Mouse (Mus musculus): ENCODE data around the gene Ptprq. TPM values are rescaled to one million over a fixed set of nuclear protein-coding genes. Genes with fewer than 3 reads are reported as not detected.

Ptprq gene
- total RNA-seq, 1 experiment: 0.04 TPM

DNA sequence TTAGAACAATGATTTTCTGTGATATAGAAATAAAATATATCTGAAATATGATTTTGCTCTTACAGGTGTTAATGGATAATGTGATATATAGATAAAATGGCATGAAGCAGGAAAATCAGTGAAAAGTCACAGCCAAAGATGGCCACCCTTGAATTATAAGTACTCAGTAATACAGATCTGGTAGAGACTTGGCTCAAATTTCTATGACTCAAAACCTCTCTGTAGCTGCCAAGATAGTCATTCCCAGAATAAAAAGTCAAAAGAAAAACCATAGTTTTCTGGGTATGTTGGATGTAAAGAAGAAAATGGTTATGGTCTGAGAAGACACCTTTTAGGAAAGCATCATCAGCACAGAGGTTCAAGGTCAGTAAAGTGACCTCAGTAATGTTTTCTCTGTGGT is 159.0 kb downstream of the Ptprq start:
- DNase-seq (ENCODE audit: low read depth, low spot score): no peak
- TF ChIP-seq ZC3H11A (IDR thresholded peaks at IDR 0.05; ENCODE audit: borderline replicate concordance, low read depth, low read length): no peak
- no peak for TF ChIP-seq MAFK (IDR thresholded peaks at IDR 0.05; ENCODE audit: insufficient read depth, low read depth, low read length)
- no peak for TF ChIP-seq HCFC1 (IDR thresholded peaks at IDR 0.05; ENCODE audit: borderline replicate concordance, insufficient read depth, low read length)
- TF ChIP-seq CHD2 (IDR thresholded peaks at IDR 0.05; ENCODE audit: low read depth, low read length): no peak
- no peak for TF ChIP-seq ZNF384 (IDR thresholded peaks at IDR 0.05; ENCODE audit: low read depth, low read length)

GRCm38 (mm10) chr10:107543026-107543425 is 176.8 kb downstream of the Ptprq start:
- TF ChIP-seq HCFC1 (IDR thresholded peaks at IDR 0.05; ENCODE audit: borderline replicate concordance, insufficient read depth, low read length): no peak
- no peak for TF ChIP-seq ZC3H11A (IDR thresholded peaks at IDR 0.05; ENCODE audit: borderline replicate concordance, low read depth, low read length)
- TF ChIP-seq CHD2 (IDR thresholded peaks at IDR 0.05; ENCODE audit: low read depth, low read length): no peak
- TF ChIP-seq ZNF384 (IDR thresholded peaks at IDR 0.05; ENCODE audit: low read depth, low read length): no peak
- TF ChIP-seq MAFK (IDR thresholded peaks at IDR 0.05; ENCODE audit: insufficient read depth, low read depth, low read length): no peak
- Histone ChIP-seq H3K9ac (ENCODE audit: insufficient read depth, low read depth, low read length, poor library complexity, severe bottlenecking) (no peak overlapping the region), H3K4me1 (ENCODE audit: control insufficient read depth in 2 of 2, insufficient read depth in 2 of 2, low read length in 2 of 2, poor library complexity in 1 of 2) (no peaks in the 10 kb centered on the region), H3K9me3 (ENCODE audit: control insufficient read depth, insufficient read depth, low read depth, low read length) (no peaks in the 10 kb centered on the region), H3K36me3 (ENCODE audit: control insufficient read depth, insufficient read depth, low read length, poor library complexity, severe bottlenecking) (no peaks in the 10 kb centered on the region), H3K4me3 (ENCODE audit: insufficient read depth in 1 of 2, low read depth in 1 of 2, low read length in 2 of 2, poor library complexity in 1 of 2, severe bottlenecking in 1 of 2) (no peak overlapping the region), H3K27ac (ENCODE audit: insufficient read depth, low read depth, low read length, poor library complexity, severe bottlenecking) (no peak overlapping the region)
- in situ Hi-C loops (cut with MboI; ENCODE audit: low sequenced_read_pairs in 2 of 2, unreplicated experiment in 2 of 2): no loop called here
- DNase-seq (ENCODE audit: low read depth, low spot score): no peak

More for the DNA sequence above, 159.0 kb downstream of the Ptprq start:
- Histone ChIP-seq H3K4me1 (ENCODE audit: control insufficient read depth in 2 of 2, insufficient read depth in 2 of 2, low read length in 2 of 2, poor library complexity in 1 of 2) (peaks cover 0 to 2% of the 10 kb centered on the region in 2 experiments; a peak in 1 of 4 replicates), H3K27ac (ENCODE audit: insufficient read depth, low read depth, low read length, poor library complexity, severe bottlenecking) (no peak overlapping the region), H3K4me3 (ENCODE audit: insufficient read depth in 1 of 2, low read depth in 1 of 2, low read length in 2 of 2, poor library complexity in 1 of 2, severe bottlenecking in 1 of 2) (no peak overlapping the region), H3K36me3 (ENCODE audit: control insufficient read depth, insufficient read depth, low read length, poor library complexity, severe bottlenecking) (no peaks in the 10 kb centered on the region), H3K9me3 (ENCODE audit: control insufficient read depth, insufficient read depth, low read depth, low read length) (no peaks in the 10 kb centered on the region), H3K9ac (ENCODE audit: insufficient read depth, low read depth, low read length, poor library complexity, severe bottlenecking) (no peak overlapping the region)
- in situ Hi-C loops (cut with MboI; ENCODE audit: low sequenced_read_pairs in 2 of 2, unreplicated experiment in 2 of 2): no loop called here

GRCm38 (mm10) chr10:107528758-107529157 is 191.1 kb downstream of the Ptprq start:
- Histone ChIP-seq H3K9ac (ENCODE audit: insufficient read depth, low read depth, low read length, poor library complexity, severe bottlenecking) (no peak overlapping the region), H3K27ac (ENCODE audit: insufficient read depth, low read depth, low read length, poor library complexity, severe bottlenecking) (no peak overlapping the region), H3K9me3 (ENCODE audit: control insufficient read depth, insufficient read depth, low read depth, low read length) (no peaks in the 10 kb centered on the region), H3K36me3 (ENCODE audit: control insufficient read depth, insufficient read depth, low read length, poor library complexity, severe bottlenecking) (no peaks in the 10 kb centered on the region), H3K4me1 (ENCODE audit: control insufficient read depth in 2 of 2, insufficient read depth in 2 of 2, low read length in 2 of 2, poor library complexity in 1 of 2) (peaks cover 0 to 4% of the 10 kb centered on the region in 2 experiments; a peak in 2 of 4 replicates), H3K4me3 (ENCODE audit: insufficient read depth in 1 of 2, low read depth in 1 of 2, low read length in 2 of 2, poor library complexity in 1 of 2, severe bottlenecking in 1 of 2) (peak overlapping the region in 1 of 2 experiments; percentile 9; a peak in 2 of 4 replicates)
- DNase-seq (ENCODE audit: low read depth, low spot score): peak; percentile 31
- in situ Hi-C loops (cut with MboI; ENCODE audit: low sequenced_read_pairs in 2 of 2, unreplicated experiment in 2 of 2): no loop called here
- no peak for TF ChIP-seq ZNF384 (IDR thresholded peaks at IDR 0.05; ENCODE audit: low read depth, low read length)
- no peak for TF ChIP-seq HCFC1 (IDR thresholded peaks at IDR 0.05; ENCODE audit: borderline replicate concordance, insufficient read depth, low read length)
- no peak for TF ChIP-seq CHD2 (IDR thresholded peaks at IDR 0.05; ENCODE audit: low read depth, low read length)
- no peak for TF ChIP-seq ZC3H11A (IDR thresholded peaks at IDR 0.05; ENCODE audit: borderline replicate concordance, low read depth, low read length)

DNA sequence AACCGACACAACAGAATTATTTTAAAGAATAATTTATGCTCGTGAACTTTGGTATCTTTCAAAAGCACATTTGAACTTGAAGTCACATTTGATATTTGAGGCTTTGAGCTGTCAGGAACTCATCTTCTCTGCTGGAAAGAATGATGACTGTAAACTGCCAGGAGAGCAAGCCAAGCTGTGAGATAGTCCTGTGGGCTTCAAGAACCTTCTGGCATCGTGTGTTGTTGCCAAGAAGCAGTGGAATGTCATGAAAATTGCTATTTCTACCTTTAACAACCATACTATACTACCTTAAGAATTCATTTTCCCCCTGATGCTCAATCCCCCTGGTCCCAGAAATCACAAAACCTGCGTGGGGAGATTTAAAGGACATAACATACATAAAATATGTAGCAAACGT is 200.6 kb downstream of the Ptprq start:
- Histone ChIP-seq H3K9me3 (ENCODE audit: control insufficient read depth, insufficient read depth, low read depth, low read length) (no peaks in the 10 kb centered on the region), H3K4me1 (ENCODE audit: control insufficient read depth in 2 of 2, insufficient read depth in 2 of 2, low read length in 2 of 2, poor library complexity in 1 of 2) (no peaks in the 10 kb centered on the region), H3K36me3 (ENCODE audit: control insufficient read depth, insufficient read depth, low read length, poor library complexity, severe bottlenecking) (no peaks in the 10 kb centered on the region), H3K9ac (ENCODE audit: insufficient read depth, low read depth, low read length, poor library complexity, severe bottlenecking) (no peak overlapping the region), H3K4me3 (ENCODE audit: insufficient read depth in 1 of 2, low read depth in 1 of 2, low read length in 2 of 2, poor library complexity in 1 of 2, severe bottlenecking in 1 of 2) (no peak overlapping the region), H3K27ac (ENCODE audit: insufficient read depth, low read depth, low read length, poor library complexity, severe bottlenecking) (no peak overlapping the region)
- DNase-seq (ENCODE audit: low read depth, low spot score): no peak
- TF ChIP-seq ZC3H11A (IDR thresholded peaks at IDR 0.05; ENCODE audit: borderline replicate concordance, low read depth, low read length): no peak
- no peak for TF ChIP-seq ZNF384 (IDR thresholded peaks at IDR 0.05; ENCODE audit: low read depth, low read length)
- TF ChIP-seq HCFC1 (IDR thresholded peaks at IDR 0.05; ENCODE audit: borderline replicate concordance, insufficient read depth, low read length): no peak
- TF ChIP-seq CHD2 (IDR thresholded peaks at IDR 0.05; ENCODE audit: low read depth, low read length): no peak
- no peak for TF ChIP-seq MAFK (IDR thresholded peaks at IDR 0.05; ENCODE audit: insufficient read depth, low read depth, low read length)
- in situ Hi-C loops (cut with MboI; ENCODE audit: low sequenced_read_pairs in 2 of 2, unreplicated experiment in 2 of 2): no loop called here

DNA sequence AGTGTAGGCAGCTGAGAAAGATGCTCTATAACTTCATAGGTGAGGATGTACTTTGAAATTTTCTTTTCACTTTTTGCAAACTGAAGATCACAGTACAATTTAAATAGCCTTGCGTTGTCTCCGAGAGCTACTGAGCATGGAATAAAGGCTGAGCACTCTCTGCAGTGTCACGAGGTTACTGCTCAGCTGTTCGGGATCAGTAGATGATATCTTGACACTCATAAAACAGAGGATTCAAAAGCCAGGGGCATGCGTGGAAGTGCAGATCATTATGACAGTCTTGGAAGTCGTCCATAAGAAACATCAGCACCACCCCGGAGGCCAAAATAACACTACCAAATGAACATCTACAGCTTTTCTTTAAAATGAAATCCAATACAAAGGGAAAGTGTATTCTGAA is 203.2 kb downstream of the Ptprq start:
- no peaks in the 10 kb centered on the region for H3K4me1 ChIP-seq (ENCODE audit: control insufficient read depth in 2 of 2, insufficient read depth in 2 of 2, low read length in 2 of 2, poor library complexity in 1 of 2)
- DNase-seq (ENCODE audit: low read depth, low spot score): no peak
- H3K9ac ChIP-seq (ENCODE audit: insufficient read depth, low read depth, low read length, poor library complexity, severe bottlenecking): no peak overlapping the region
- no peaks in the 10 kb centered on the region for H3K36me3 ChIP-seq (ENCODE audit: control insufficient read depth, insufficient read depth, low read length, poor library complexity, severe bottlenecking)
- no peak overlapping the region for H3K27ac ChIP-seq (ENCODE audit: insufficient read depth, low read depth, low read length, poor library complexity, severe bottlenecking)
- in situ Hi-C loops (cut with MboI; ENCODE audit: low sequenced_read_pairs in 2 of 2, unreplicated experiment in 2 of 2): no loop called here
- no peak for TF ChIP-seq HCFC1 (IDR thresholded peaks at IDR 0.05; ENCODE audit: borderline replicate concordance, insufficient read depth, low read length)
- TF ChIP-seq MAFK (IDR thresholded peaks at IDR 0.05; ENCODE audit: insufficient read depth, low read depth, low read length): no peak
- no peak for TF ChIP-seq ZNF384 (IDR thresholded peaks at IDR 0.05; ENCODE audit: low read depth, low read length)
- TF ChIP-seq ZC3H11A (IDR thresholded peaks at IDR 0.05; ENCODE audit: borderline replicate concordance, low read depth, low read length): no peak
- TF ChIP-seq CHD2 (IDR thresholded peaks at IDR 0.05; ENCODE audit: low read depth, low read length): no peak
- H3K9me3 ChIP-seq (ENCODE audit: control insufficient read depth, insufficient read depth, low read depth, low read length): no peaks in the 10 kb centered on the region
- no peak overlapping the region for H3K4me3 ChIP-seq (ENCODE audit: insufficient read depth in 1 of 2, low read depth in 1 of 2, low read length in 2 of 2, poor library complexity in 1 of 2, severe bottlenecking in 1 of 2)
